Mouse (Mus musculus) spleen, adult 2 months (tissue): ENCODE results near the gene Ddx24. TPM values are rescaled to one million over a fixed set of nuclear protein-coding genes. Genes with fewer than 3 reads are reported as not detected.
A peak's percentile ranks its signal among the peaks of the same experiment; 100 is the strongest.

Experiments used
- DNase-seq, 2 experiments: peaks; one replicate each; pipeline versions ENCODE4 v3.0.0 to v3.0.0-alpha.2; 2012 to 2021; ENCODE audit warnings: low spot score in 2 of 2, low read depth in 1 of 2
- H3K27ac ChIP-seq: fragments of 200-500 bp; 2 replicates; pipeline ENCODE4 v1.5.1; 2012; ENCODE audit warnings: low read length, inconsistent platforms; ENCODE audit not compliant: insufficient read depth
- H3K27me3 ChIP-seq: fragments of 200-500 bp; 2 replicates; pipeline ENCODE4 v1.6.1; 2012; ENCODE audit warnings: mild to moderate bottlenecking, moderate library complexity, low read length, inconsistent platforms; ENCODE audit not compliant: control insufficient read depth, insufficient read depth
- H3K36me3 ChIP-seq: fragments of 200-500 bp; 2 replicates; pipeline ENCODE4 v1.6.1; 2012; ENCODE audit warnings: mild to moderate bottlenecking, low read length, inconsistent platforms; ENCODE audit not compliant: control insufficient read depth, insufficient read depth
- H3K4me1 ChIP-seq: fragments of 200-500 bp; 2 replicates; pipeline ENCODE4 v1.6.1; 2011; ENCODE audit warnings: inconsistent platforms; ENCODE audit not compliant: control insufficient read depth, insufficient read depth, insufficient read length
- H3K4me3 ChIP-seq: fragments of 200-500 bp; 2 replicates; pipeline ENCODE4 v1.5.1; 2011; ENCODE audit warnings: mild to moderate bottlenecking, inconsistent platforms; ENCODE audit not compliant: insufficient read depth, insufficient read length; ENCODE audit errors: extremely low read depth
- CTCF ChIP-seq: fragments of 200-500 bp; IDR thresholded peaks from 2 replicates; pipeline ENCODE4 v1.5.1; 2011; ENCODE audit warnings: mild to moderate bottlenecking, inconsistent platforms; ENCODE audit not compliant: insufficient read depth, insufficient read length, insufficient replicate concordance; ENCODE audit errors: extremely low read depth
- POLR2A ChIP-seq: fragments of 200-500 bp; IDR thresholded peaks from 2 replicates; pipeline ENCODE4 v1.6.1; 2011; ENCODE audit warnings: low read depth, low read length, inconsistent platforms
- WGBS: fragments of 180-500 bp; shearing (Covaris S2); methylation state at CpG from one replicate; pipeline ENCODE4 v1.1.7; 2018; 5-methylcytosine and 5-hydroxymethylcytosine counted together
- polyA plus RNA-seq: library from polyadenylated mRNA; depleted of rRNA; stranded (reverse); fragments of >200 nt; gene quantifications from 2 replicates; pipeline ENCODE4 v1.2.3, GENCODE M21; 2012

The Ddx24 gene
- polyA plus RNA-seq, 1 experiment = 32.5 TPM

DNA sequence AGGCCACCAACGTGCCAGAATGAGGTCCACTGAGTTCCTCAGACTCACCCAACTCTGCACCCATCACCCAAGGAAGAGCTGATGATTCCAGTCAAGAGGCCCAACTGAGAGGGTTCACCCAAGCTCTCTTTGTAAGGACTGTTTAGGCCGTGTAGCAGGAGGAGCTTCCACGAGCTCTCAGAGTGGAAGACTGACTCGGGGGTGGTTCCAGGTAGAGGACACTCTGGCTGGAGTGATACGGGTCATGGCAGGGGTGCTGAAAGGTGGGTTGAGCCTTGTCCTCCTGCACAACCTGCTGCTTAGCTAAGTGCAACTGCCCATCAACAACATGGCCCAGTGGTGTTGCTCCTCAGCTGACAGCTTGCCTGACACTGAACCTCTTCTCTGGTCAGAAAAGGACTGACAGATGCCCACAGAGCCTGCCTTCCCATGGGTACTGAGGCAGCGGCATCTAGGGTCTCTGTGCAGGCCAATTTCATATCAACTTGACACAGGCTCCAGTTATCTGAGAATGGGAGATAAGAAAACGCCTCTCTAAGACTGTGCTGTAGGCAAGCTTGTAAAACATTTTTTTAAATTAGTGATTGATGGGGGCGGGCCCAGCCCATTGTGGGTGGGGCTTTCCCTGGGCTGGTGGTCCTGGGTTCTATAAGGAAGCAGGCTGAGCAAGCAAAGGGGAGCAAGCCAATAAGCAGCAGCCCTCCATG, 51.9 kb downstream of the Ddx24 start:
- Histone ChIP-seq H3K4me1 (no peaks in the 10 kb centered on the region), H3K4me3 (no peak overlapping the region), H3K36me3 (no peaks in the 10 kb centered on the region), H3K27me3 (no peaks in the 10 kb centered on the region), H3K27ac (no peak overlapping the region)
- 74% methylated on average over 8 of the region's 8 CpGs for WGBS
- DNase-seq = no peak
- TF ChIP-seq POLR2A (no peak), CTCF (no peak)

DNA sequence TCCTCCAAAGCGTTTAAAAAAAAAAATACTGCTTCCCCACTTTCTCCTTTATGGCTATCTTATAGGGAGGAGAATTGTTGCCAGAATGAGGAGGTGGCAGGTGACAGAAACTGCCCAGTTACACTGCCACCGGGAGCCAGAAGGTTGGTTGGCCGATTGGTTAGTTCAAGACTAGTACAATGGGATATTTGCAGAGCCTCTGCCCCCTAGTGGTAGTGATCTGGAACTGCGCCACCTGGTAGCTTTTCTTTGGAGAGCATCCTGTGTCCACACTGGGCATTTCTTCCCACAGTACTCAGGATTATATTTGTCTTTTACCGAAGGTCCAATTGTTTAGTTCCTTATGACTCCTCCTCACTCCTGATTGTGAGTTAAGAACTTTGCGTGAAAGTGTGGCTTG, 53.9 kb downstream of the Ddx24 start:
- H3K27me3 ChIP-seq = no peaks in the 10 kb centered on the region
- H3K4me3 ChIP-seq = no peak overlapping the region
- H3K4me1 ChIP-seq = no peaks in the 10 kb centered on the region
- no peak overlapping the region for H3K27ac ChIP-seq
- WGBS = 23% methylated on average over 6 of the region's 6 CpGs
- TF ChIP-seq CTCF (peak; percentile 68; the same call in 1 of the 2 replicates), POLR2A (no peak)
- H3K36me3 ChIP-seq = no peaks in the 10 kb centered on the region
- peak in 1 of 2 experiments; percentile 62 for DNase-seq

GRCm38 (mm10) chr12:103370861-103371260, 54.8 kb downstream of the Ddx24 start:
- WGBS = 86% methylated on average over 4 of the region's 4 CpGs
- no peaks in the 10 kb centered on the region for H3K36me3 ChIP-seq
- H3K4me1 ChIP-seq = no peaks in the 10 kb centered on the region
- H3K4me3 ChIP-seq = no peak overlapping the region
- no peaks in the 10 kb centered on the region for H3K27me3 ChIP-seq
- no peak overlapping the region for H3K27ac ChIP-seq
- no peak for DNase-seq
- TF ChIP-seq POLR2A (no peak), CTCF (no peak)

DNA sequence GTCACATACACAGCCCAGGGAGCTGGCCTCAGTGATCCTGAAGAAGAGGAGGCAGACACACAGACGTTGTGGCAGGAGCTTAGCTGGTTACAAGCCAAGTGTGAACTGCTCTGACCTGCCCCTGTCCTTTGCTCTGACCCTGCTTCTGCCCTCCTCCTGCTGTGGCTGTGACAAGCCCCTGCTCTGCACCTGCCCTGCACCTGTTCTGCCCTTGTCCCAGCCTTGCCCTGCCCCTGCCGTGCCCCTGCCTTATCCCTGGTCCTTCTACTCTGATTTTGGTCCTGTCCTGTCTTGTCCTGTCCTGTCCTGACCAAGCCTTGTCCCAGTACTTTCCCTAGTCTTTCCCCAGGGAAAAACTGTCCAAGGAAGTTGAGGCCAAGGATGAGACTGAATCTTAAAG, 56.9 kb downstream of the Ddx24 start:
- H3K36me3 ChIP-seq = no peaks in the 10 kb centered on the region
- no peaks in the 10 kb centered on the region for H3K27me3 ChIP-seq
- H3K4me1 ChIP-seq = no peaks in the 10 kb centered on the region
- H3K27ac ChIP-seq = no peak overlapping the region
- 44% methylated on average over 2 of the region's 2 CpGs for WGBS
- no peak for DNase-seq
- H3K4me3 ChIP-seq = no peak overlapping the region
- TF ChIP-seq POLR2A = no peak
- TF ChIP-seq CTCF = no peak

DNA sequence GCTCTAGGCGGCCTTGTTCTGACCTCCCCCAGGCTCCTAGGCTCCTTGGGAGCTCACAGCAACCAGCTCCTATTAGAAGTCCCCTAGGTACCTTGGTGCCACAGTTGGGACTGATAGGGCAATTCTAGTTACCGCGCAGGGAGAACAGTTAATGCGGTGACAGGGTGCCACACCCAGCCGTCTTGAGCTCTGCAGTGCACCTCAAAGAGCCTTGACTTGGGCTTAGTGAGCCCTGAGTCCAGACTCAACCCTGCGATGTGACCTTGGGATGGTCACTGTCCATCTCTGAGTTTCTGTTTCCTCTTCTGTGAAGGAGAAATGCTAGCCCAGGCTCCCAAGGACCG, 57.3 kb downstream of the Ddx24 start:
- H3K27ac ChIP-seq = no peak overlapping the region
- H3K27me3 ChIP-seq = no peaks in the 10 kb centered on the region
- no peak for DNase-seq
- TF ChIP-seq CTCF = no peak
- TF ChIP-seq POLR2A = no peak
- no peaks in the 10 kb centered on the region for H3K4me1 ChIP-seq
- no peak overlapping the region for H3K4me3 ChIP-seq
- H3K36me3 ChIP-seq = no peaks in the 10 kb centered on the region
- 68% methylated on average over 7 of the region's 7 CpGs for WGBS

DNA sequence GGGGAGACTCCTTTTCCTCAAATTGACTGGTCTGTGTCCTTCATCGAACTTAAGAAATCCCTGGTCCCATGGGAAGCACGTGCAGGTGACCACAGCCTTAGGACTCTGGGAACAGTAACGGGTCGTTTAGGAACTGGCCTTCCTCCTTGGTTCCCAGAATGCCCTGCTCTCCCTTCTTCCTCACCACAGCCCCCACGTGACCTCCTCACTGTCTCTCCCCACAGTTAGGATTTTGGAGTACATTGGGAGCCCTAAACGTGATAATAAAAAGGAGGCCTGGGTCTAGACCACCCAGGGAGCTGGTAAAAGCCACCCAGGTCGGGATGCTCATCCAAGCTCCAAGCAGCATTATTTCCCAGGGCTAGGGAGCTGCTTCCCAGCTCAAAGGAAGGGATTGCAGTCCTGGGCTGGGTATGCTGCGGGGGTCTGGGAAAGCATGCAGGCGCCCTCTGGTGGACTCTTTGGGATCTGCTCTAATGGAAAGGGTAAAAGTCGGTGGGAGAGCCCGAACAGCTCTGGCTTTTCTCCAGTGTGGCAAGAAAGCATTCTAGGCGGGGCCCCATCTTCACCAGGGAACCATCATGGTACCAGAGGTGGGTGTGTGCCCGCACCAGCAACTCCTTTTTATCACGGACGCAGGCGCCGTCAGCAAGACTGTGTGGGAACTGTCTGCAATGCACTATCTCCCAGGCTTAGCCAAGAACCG, 57.9 kb downstream of the Ddx24 start:
- no peak overlapping the region for H3K27ac ChIP-seq
- 27% methylated on average over 18 of the region's 18 CpGs for WGBS
- no peak overlapping the region for H3K4me3 ChIP-seq
- no peaks in the 10 kb centered on the region for H3K4me1 ChIP-seq
- no peaks in the 10 kb centered on the region for H3K27me3 ChIP-seq
- no peak for TF ChIP-seq POLR2A
- TF ChIP-seq CTCF = peak; percentile 72; the same call in 1 of the 2 replicates
- H3K36me3 ChIP-seq = no peaks in the 10 kb centered on the region
- DNase-seq = peak in 1 of 2 experiments; percentile 62

GRCm38 (mm10) chr12:103367171-103367570, 58.5 kb downstream of the Ddx24 start:
- no peaks in the 10 kb centered on the region for H3K27me3 ChIP-seq
- H3K4me1 ChIP-seq = no peaks in the 10 kb centered on the region
- H3K4me3 ChIP-seq = no peak overlapping the region
- H3K36me3 ChIP-seq = no peaks in the 10 kb centered on the region
- WGBS = 89% methylated on average over 2 of the region's 2 CpGs
- no peak for DNase-seq
- H3K27ac ChIP-seq = no peak overlapping the region
- no peak for TF ChIP-seq CTCF
- no peak for TF ChIP-seq POLR2A
